Mouse (Mus musculus) spleen, adult 2 months (tissue): ENCODE results near the gene BC037034. TPM values are rescaled to one million over a fixed set of nuclear protein-coding genes. Genes with fewer than 3 reads are reported as not detected.

Experiments
- DNase-seq, 2 experiments: peaks; one replicate each; pipeline versions ENCODE4 v3.0.0 to v3.0.0-alpha.2; 2012 to 2021; ENCODE audit warnings: low spot score in 2 of 2, low read depth in 1 of 2
- H3K27ac ChIP-seq: fragments of 200-500 bp; 2 replicates; pipeline ENCODE4 v1.5.1; 2012; ENCODE audit warnings: low read length, inconsistent platforms; ENCODE audit not compliant: insufficient read depth
- H3K27me3 ChIP-seq: fragments of 200-500 bp; 2 replicates; pipeline ENCODE4 v1.6.1; 2012; ENCODE audit warnings: mild to moderate bottlenecking, moderate library complexity, low read length, inconsistent platforms; ENCODE audit not compliant: control insufficient read depth, insufficient read depth
- H3K36me3 ChIP-seq: fragments of 200-500 bp; 2 replicates; pipeline ENCODE4 v1.6.1; 2012; ENCODE audit warnings: mild to moderate bottlenecking, low read length, inconsistent platforms; ENCODE audit not compliant: control insufficient read depth, insufficient read depth
- H3K4me1 ChIP-seq: fragments of 200-500 bp; 2 replicates; pipeline ENCODE4 v1.6.1; 2011; ENCODE audit warnings: inconsistent platforms; ENCODE audit not compliant: control insufficient read depth, insufficient read depth, insufficient read length
- H3K4me3 ChIP-seq: fragments of 200-500 bp; 2 replicates; pipeline ENCODE4 v1.5.1; 2011; ENCODE audit warnings: mild to moderate bottlenecking, inconsistent platforms; ENCODE audit not compliant: insufficient read depth, insufficient read length; ENCODE audit errors: extremely low read depth
- CTCF ChIP-seq: fragments of 200-500 bp; IDR thresholded peaks from 2 replicates; pipeline ENCODE4 v1.5.1; 2011; ENCODE audit warnings: mild to moderate bottlenecking, inconsistent platforms; ENCODE audit not compliant: insufficient read depth, insufficient read length, insufficient replicate concordance; ENCODE audit errors: extremely low read depth
- POLR2A ChIP-seq: fragments of 200-500 bp; IDR thresholded peaks from 2 replicates; pipeline ENCODE4 v1.6.1; 2011; ENCODE audit warnings: low read depth, low read length, inconsistent platforms
- WGBS: fragments of 180-500 bp; shearing (Covaris S2); methylation state at CpG from one replicate; pipeline ENCODE4 v1.1.7; 2018; 5-methylcytosine and 5-hydroxymethylcytosine counted together
- polyA plus RNA-seq: library from polyadenylated mRNA; depleted of rRNA; stranded (reverse); fragments of >200 nt; gene quantifications from 2 replicates; pipeline ENCODE4 v1.2.3, GENCODE M21; 2012

Gene BC037034
- polyA plus RNA-seq, 1 experiment, result 114 TPM

GRCm38 (mm10) chr5:138241511-138241910 is 22.3 kb downstream of the BC037034 start:
- Histone ChIP-seq H3K4me3 (no peak overlapping the region), H3K27ac (no peak overlapping the region), H3K4me1 (no peaks in the 10 kb centered on the region), H3K27me3 (no peaks in the 10 kb centered on the region), H3K36me3 (no peaks in the 10 kb centered on the region)
- DNase-seq, result no peak
- TF ChIP-seq POLR2A, result no peak
- no peak for TF ChIP-seq CTCF
- 23% methylated on average over 2 of the region's 2 CpGs for WGBS

DNA sequence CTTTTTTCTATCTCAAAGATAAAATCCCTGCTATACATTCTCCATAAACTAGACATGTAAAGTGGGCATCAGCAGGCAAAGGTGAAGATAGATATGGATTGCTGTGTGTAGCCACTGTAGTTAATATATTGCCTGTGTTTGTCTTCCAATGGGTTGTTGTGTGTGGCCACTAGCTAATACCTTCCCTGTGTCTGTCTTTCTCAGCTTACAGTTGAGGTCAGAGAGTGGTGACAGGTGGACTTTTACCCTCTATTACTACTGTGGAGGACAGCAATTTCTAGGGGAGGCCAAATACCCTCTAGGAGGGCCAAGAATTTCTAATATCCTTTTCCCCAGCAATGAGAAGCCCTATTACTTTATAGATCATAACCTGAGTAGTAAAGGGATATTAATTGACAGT is 29.6 kb downstream of the BC037034 start:
- TF ChIP-seq POLR2A (no peak), CTCF (no peak)
- Histone ChIP-seq H3K27me3 (no peaks in the 10 kb centered on the region), H3K4me3 (no peak overlapping the region), H3K4me1 (no peaks in the 10 kb centered on the region), H3K36me3 (no peaks in the 10 kb centered on the region), H3K27ac (no peak overlapping the region)
- DNase-seq, result no peak

DNA sequence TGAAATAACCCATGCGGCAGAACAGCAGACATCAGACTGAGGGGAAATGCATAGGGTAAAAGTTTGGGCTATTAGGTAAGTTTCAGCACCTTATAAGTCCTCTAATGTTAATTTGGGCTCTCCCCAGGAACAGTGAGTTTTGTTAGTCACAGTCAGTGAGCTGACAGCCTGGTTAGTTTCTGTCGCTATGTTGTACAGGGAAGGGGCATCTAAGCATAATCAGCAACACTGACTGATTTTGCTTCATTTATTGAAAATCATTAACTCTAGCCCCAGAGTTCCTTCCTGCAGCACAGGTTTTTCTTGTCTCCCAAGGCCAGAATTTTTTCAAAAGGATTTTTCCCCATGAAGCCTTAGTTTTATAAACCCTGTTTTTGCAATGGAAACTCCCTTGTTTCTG is 30.1 kb downstream of the BC037034 start:
- no peaks in the 10 kb centered on the region for H3K27me3 ChIP-seq
- no peaks in the 10 kb centered on the region for H3K36me3 ChIP-seq
- TF ChIP-seq POLR2A (no peak), CTCF (no peak)
- no peak overlapping the region for H3K4me3 ChIP-seq
- 95% methylated on average over 2 of the region's 2 CpGs for WGBS
- DNase-seq, result no peak
- no peak overlapping the region for H3K27ac ChIP-seq
- H3K4me1 ChIP-seq, result no peaks in the 10 kb centered on the region

GRCm38 (mm10) chr5:138229511-138229910 is 34.3 kb downstream of the BC037034 start:
- Histone ChIP-seq H3K27me3 (no peaks in the 10 kb centered on the region), H3K27ac (no peak overlapping the region), H3K36me3 (no peaks in the 10 kb centered on the region), H3K4me1 (peaks cover 4% of the 10 kb centered on the region; the same call in 1 of the 2 replicates), H3K4me3 (no peak overlapping the region)
- DNase-seq, result no peak
- TF ChIP-seq POLR2A (no peak), CTCF (no peak)
- WGBS, result 87% methylated on average over 3 of the region's 3 CpGs

DNA sequence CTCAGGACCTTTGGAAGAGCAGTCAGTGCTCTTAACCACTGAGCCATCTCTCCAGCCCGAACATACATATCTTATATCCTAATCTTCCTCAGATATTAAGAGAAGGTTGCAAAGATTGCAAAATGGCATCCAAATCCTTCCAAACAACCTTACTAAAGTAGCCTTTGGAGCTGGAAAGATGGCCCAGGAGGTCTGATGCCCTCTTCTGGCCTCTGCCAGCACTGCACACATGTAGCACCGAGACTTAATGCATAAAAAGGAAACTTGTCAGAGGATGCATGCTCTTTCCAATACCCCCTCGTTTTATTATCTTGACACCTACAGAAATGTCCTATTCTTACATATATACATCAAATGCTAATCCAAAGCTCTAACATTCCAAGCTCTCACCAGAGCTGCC is 35.8 kb downstream of the BC037034 start:
- WGBS, result 38% methylated on average over 3 of the region's 3 CpGs
- Histone ChIP-seq H3K27me3 (no peaks in the 10 kb centered on the region), H3K4me3 (no peak overlapping the region), H3K36me3 (no peaks in the 10 kb centered on the region), H3K4me1 (peaks cover 4% of the 10 kb centered on the region; the same call in 1 of the 2 replicates), H3K27ac (no peak overlapping the region)
- DNase-seq, result peak; percentile 7 to 57
- TF ChIP-seq POLR2A, result no peak
- TF ChIP-seq CTCF, result peak; percentile 29; the same call in 1 of the 2 replicates

- DNase-seq, result peak in 1 of 2 experiments; percentile 5
- 7% methylated on average over 2 of the region's 2 CpGs for WGBS
- H3K27ac ChIP-seq, result no peak overlapping the region
- H3K4me3 ChIP-seq, result no peak overlapping the region
- peaks cover 4% of the 10 kb centered on the region; the same call in 1 of the 2 replicates for H3K4me1 ChIP-seq
- no peaks in the 10 kb centered on the region for H3K36me3 ChIP-seq
- H3K27me3 ChIP-seq, result no peaks in the 10 kb centered on the region
- TF ChIP-seq CTCF (no peak), POLR2A (no peak)
Observed at GRCm38 (mm10) chr5:138227367-138227766, 36.5 kb downstream of the BC037034 start.

DNA sequence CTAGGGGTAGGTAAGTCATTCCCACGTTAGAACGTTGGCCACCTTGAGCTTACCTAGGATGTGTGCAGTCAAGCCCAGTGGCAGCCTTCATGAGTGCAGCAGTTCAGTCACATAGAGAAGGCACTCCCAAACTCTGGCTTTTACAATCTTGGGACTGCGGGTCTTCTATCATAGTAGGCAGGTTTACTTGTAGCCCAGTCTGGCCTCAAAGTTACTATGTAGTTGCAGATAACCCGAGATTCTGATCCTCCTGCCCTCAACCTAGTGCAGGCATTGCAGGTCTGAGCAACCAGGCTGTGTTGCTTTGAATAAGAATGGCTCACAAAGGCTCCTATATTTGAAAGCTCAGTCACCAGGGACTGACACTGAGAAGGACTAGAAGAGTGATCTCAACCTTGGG is 37.3 kb downstream of the BC037034 start:
- no peak overlapping the region for H3K4me3 ChIP-seq
- H3K27me3 ChIP-seq, result no peaks in the 10 kb centered on the region
- no peaks in the 10 kb centered on the region for H3K36me3 ChIP-seq
- no peak for DNase-seq
- no peak overlapping the region for H3K27ac ChIP-seq
- no peak for TF ChIP-seq POLR2A
- no peak for TF ChIP-seq CTCF
- WGBS, result 17% methylated on average over 4 of the region's 4 CpGs
- H3K4me1 ChIP-seq, result peaks cover 4% of the 10 kb centered on the region; the same call in 1 of the 2 replicates
